Mouse (Mus musculus) thymus, postnatal 36 days (tissue): ENCODE data around the gene Rcor2.

ENCODE experiments used
- DNase-seq, 2 experiments: peaks; one replicate each; pipeline ENCODE4 v3.0.0; 2022; ENCODE audit warnings: mixed read lengths in 2 of 2

The Rcor2 gene

GRCm38 (mm10) chr19:7265478-7266191 is 1.5 kb upstream of the Rcor2 start:
- DNase-seq, result peak in 1 of 2 experiments; percentile 21

- peak in 1 of 2 experiments; percentile 18 for DNase-seq
These were observed 699 bp upstream of the Rcor2 start for GRCm38 (mm10) chr19:7266421-7266831.

GRCm38 (mm10) chr19:7267781-7268721 is 926 bp downstream of the Rcor2 start:
- peak; percentile 88 to 94 for DNase-seq

GRCm38 (mm10) chr19:7268722-7269090 is 1.6 kb downstream of the Rcor2 start:
- peak; percentile 89 to 90 for DNase-seq

GRCm38 (mm10) chr19:7269290-7270044 is 2.3 kb downstream of the Rcor2 start:
- peak in 1 of 2 experiments; percentile 35 for DNase-seq

GRCm38 (mm10) chr19:7273486-7273885 is 6.4 kb downstream of the Rcor2 start:
- no peak for DNase-seq

GRCm38 (mm10) chr19:7274326-7274990 is 7.3 kb downstream of the Rcor2 start:
- DNase-seq, result peak in 1 of 2 experiments; percentile 50

GRCm38 (mm10) chr19:7275131-7275789 is 8.1 kb downstream of the Rcor2 start:
- no peak for DNase-seq

GRCm38 (mm10) chr19:7276053-7276659 is 9.0 kb downstream of the Rcor2 start:
- DNase-seq, result no peak

GRCm38 (mm10) chr19:7276796-7277195 is 9.7 kb downstream of the Rcor2 start:
- DNase-seq, result no peak

- no peak for DNase-seq
These were observed 11.2 kb downstream of the Rcor2 start for GRCm38 (mm10) chr19:7278200-7278906.

- peak; percentile 60 to 69 for DNase-seq
These were observed 12.0 kb downstream of the Rcor2 start for GRCm38 (mm10) chr19:7279114-7279513.

GRCm38 (mm10) chr19:7280557-7281330 is 13.6 kb downstream of the Rcor2 start:
- DNase-seq, result no peak

- no peak for DNase-seq
These were observed 19.6 kb downstream of the Rcor2 start for GRCm38 (mm10) chr19:7286563-7287315.

- DNase-seq, result no peak
These were observed 21.2 kb downstream of the Rcor2 start for GRCm38 (mm10) chr19:7288288-7288687.

- no peak for DNase-seq
These were observed 22.6 kb downstream of the Rcor2 start for GRCm38 (mm10) chr19:7289767-7290166.

- DNase-seq, result no peak
These were observed 25.0 kb downstream of the Rcor2 start for GRCm38 (mm10) chr19:7291958-7292709.
